Mouse (Mus musculus) ES-E14 (cell line): ENCODE results near the gene Abcc1. TPM values are rescaled to one million over a fixed set of nuclear protein-coding genes. Genes with fewer than 3 reads are reported as not detected.

Experiments
- DNase-seq: peaks from one replicate; pipeline ENCODE4 v3.0.0-alpha.2; 2013; ENCODE audit warnings: low read depth, low spot score
- H3K27ac ChIP-seq: 2 replicates; pipeline ENCODE4 v1.5.1; 2012; ENCODE audit warnings: low read depth, mild to moderate bottlenecking, low read length, moderate library complexity, mixed read lengths; ENCODE audit not compliant: poor library complexity, insufficient read depth, severe bottlenecking
- H3K36me3 ChIP-seq: 2 replicates; pipeline ENCODE4 v1.6.1; 2012; ENCODE audit warnings: mild to moderate bottlenecking, low read length, moderate library complexity, mixed read lengths; ENCODE audit not compliant: control insufficient read depth, poor library complexity, insufficient read depth, severe bottlenecking
- H3K4me1 ChIP-seq, 2 experiments: fragments of 150-350 bp in 1 of 2; sonication (generic) in 1 of 2; 2 replicates each; pipeline ENCODE4 v1.6.1; 2012; ENCODE audit warnings: low read length in 2 of 2, mild to moderate bottlenecking in 1 of 2, mixed read lengths in 1 of 2; ENCODE audit not compliant: control insufficient read depth in 2 of 2, insufficient read depth in 2 of 2, poor library complexity in 1 of 2
- H3K4me3 ChIP-seq, 2 experiments: fragments of 150-350 bp in 1 of 2; sonication (generic) in 1 of 2; 2 replicates each; pipeline ENCODE4 v1.5.1; 2012; ENCODE audit warnings: low read length in 2 of 2, low read depth in 1 of 2, mild to moderate bottlenecking in 1 of 2, mixed read lengths in 1 of 2; ENCODE audit not compliant: insufficient read depth in 1 of 2, poor library complexity in 1 of 2, severe bottlenecking in 1 of 2
- H3K9ac ChIP-seq: 2 replicates; pipeline ENCODE4 v1.6.1; 2012; ENCODE audit warnings: low read depth, mild to moderate bottlenecking, low read length, mixed read lengths; ENCODE audit not compliant: poor library complexity, insufficient read depth, severe bottlenecking
- H3K9me3 ChIP-seq: fragments of 150-350 bp; sonication (generic); 2 replicates; pipeline ENCODE4 v1.6.1; 2012; ENCODE audit warnings: low read depth, mild to moderate bottlenecking, low read length; ENCODE audit not compliant: control insufficient read depth, insufficient read depth
- CHD2 ChIP-seq: IDR thresholded peaks from 2 replicates; pipeline ENCODE4 v1.6.1; 2014; ENCODE audit warnings: mild to moderate bottlenecking, low read depth, low read length, inconsistent platforms
- HCFC1 ChIP-seq: IDR thresholded peaks from 2 replicates; pipeline ENCODE4 v1.6.1; 2012; ENCODE audit warnings: low read length, inconsistent platforms, borderline replicate concordance; ENCODE audit not compliant: insufficient read depth
- MAFK ChIP-seq: IDR thresholded peaks from 2 replicates; pipeline ENCODE4 v1.6.1; 2014; ENCODE audit warnings: mild to moderate bottlenecking, low read depth, low read length, inconsistent platforms; ENCODE audit not compliant: insufficient read depth
- ZC3H11A ChIP-seq: IDR thresholded peaks from 2 replicates; pipeline ENCODE4 v1.6.1; 2012; ENCODE audit warnings: low read depth, mild to moderate bottlenecking, inconsistent platforms, low read length, borderline replicate concordance
- ZNF384 ChIP-seq: IDR thresholded peaks from 2 replicates; pipeline ENCODE4 v1.6.1; 2012; ENCODE audit warnings: low read depth, low read length, inconsistent platforms
- in situ Hi-C, 2 experiments: fragments of 600-800 bp; cut with MboI; formaldehyde crosslinking; loops; one replicate each; pipeline ENCODE4 v1.15.1; 2025; ENCODE audit warnings: low sequenced_read_pairs in 2 of 2, inconsistent platforms in 1 of 2; ENCODE audit not compliant: unreplicated experiment in 2 of 2
- total RNA-seq: library from RNA; depleted of rRNA; stranded (reverse); fragments of 300-350 nt; gene quantifications from 2 replicates; pipeline ENCODE4 v1.2.3, GENCODE M21; 2012; rRNA removed

Abcc1 gene
- 46.7 and 75.7 TPM in 2 replicates for total RNA-seq

GRCm38 (mm10) chr16:14361362-14362098 lies at the start of gene Abcc1:
Abcc1 (plus strand) TSS chr16:14361558.
- no peak for TF ChIP-seq CHD2
- TF ChIP-seq HCFC1: no peak
- TF ChIP-seq ZC3H11A: no peak
- Histone ChIP-seq H3K27ac (no peak within 1 kb of the TSS), H3K4me3 (peak within 1 kb of the TSS; percentile 82 to 90), H3K4me1 (peaks cover under 1 to 12% of the 10 kb centered on the region in 2 experiments; a peak in 2 of 4 replicates), H3K9me3 (no peaks in the 10 kb centered on the region), H3K36me3 (no peaks in the 10 kb centered on the region), H3K9ac (peak within 1 kb of the TSS; percentile 83)
- in situ Hi-C loops: no loop called here
- no peak for DNase-seq

- Histone ChIP-seq H3K9me3 (no peaks in the 10 kb centered on the region), H3K27ac (no peak overlapping the region), H3K4me3 (no peak overlapping the region), H3K9ac (no peak overlapping the region), H3K4me1 (no peaks in the 10 kb centered on the region), H3K36me3 (peaks cover 8% of the 10 kb centered on the region)
- no peak for TF ChIP-seq ZC3H11A
- no peak for TF ChIP-seq ZNF384
- no peak for TF ChIP-seq CHD2
- no peak for TF ChIP-seq MAFK
- TF ChIP-seq HCFC1: no peak
- in situ Hi-C loops: no loop called here
- DNase-seq: no peak
Observed at GRCm38 (mm10) chr16:14312914-14313313, 48.4 kb upstream of the Abcc1 start.

- no peaks in the 10 kb centered on the region for H3K9me3 ChIP-seq
- H3K4me3 ChIP-seq: peak within 1 kb of the TSS; percentile 86 to 93
- peak within 1 kb of the TSS; percentile 95 for H3K9ac ChIP-seq
- peak; percentile 91 for DNase-seq
- no peaks in the 10 kb centered on the region for H3K4me1 ChIP-seq
- H3K36me3 ChIP-seq: no peaks in the 10 kb centered on the region; the same call in 1 of the 2 replicates
- H3K27ac ChIP-seq: peak within 1 kb of the TSS; percentile 57; the same call in 1 of the 2 replicates
- in situ Hi-C loops: no loop called here
- TF ChIP-seq MAFK (no peak), CHD2 (0 out of 2 replicates have a peak, but pooled peaks have one; percentile 37), HCFC1 (peak; percentile 41; the same call in 1 of the 2 replicates), ZC3H11A (no peak), ZNF384 (no peak)
Observed at GRCm38 (mm10) chr16:14316884-14317876, 44.2 kb upstream of the Abcc1 start, which contains the start of gene Fopnl. Fopnl (minus strand) TSS chr16:14317405.

- Histone ChIP-seq H3K4me3 (no peak overlapping the region), H3K27ac (no peak overlapping the region), H3K9ac (no peak overlapping the region), H3K4me1 (no peaks in the 10 kb centered on the region), H3K9me3 (no peaks in the 10 kb centered on the region), H3K36me3 (no peaks in the 10 kb centered on the region; the same call in 1 of the 2 replicates)
- DNase-seq: no peak
- TF ChIP-seq CHD2: no peak
- TF ChIP-seq ZNF384: no peak
- no peak for TF ChIP-seq MAFK
- no peak for TF ChIP-seq HCFC1
- TF ChIP-seq ZC3H11A: no peak
- in situ Hi-C loops: no loop called here
Observed at GRCm38 (mm10) chr16:14319681-14320080, 41.7 kb upstream of the Abcc1 start.
